Mouse (Mus musculus): ENCODE measurements around the gene Fbxw8. TPM values are rescaled to one million over a fixed set of nuclear protein-coding genes. Genes with fewer than 3 reads are reported as not detected.

The Fbxw8 gene
- polyA plus RNA-seq, 1 experiment from 2014 or later = 27.7 TPM

GRCm38 (mm10) chr5:118044907-118045306, 110.4 kb downstream of the Fbxw8 start:
- Histone ChIP-seq H3K4me2 (replicated peaks) (no peak overlapping the region), H3K9ac (no peak overlapping the region), H3K9me3 (replicated peaks) (no peaks in the 10 kb centered on the region), H3K4me1 (no peaks in the 10 kb centered on the region), H3K4me3 (replicated peaks) (no peak overlapping the region), H3K36me3 (no peaks in the 10 kb centered on the region), H3K27me3 (no peaks in the 10 kb centered on the region), H3K27ac (replicated peaks) (no peak overlapping the region)
- WGBS = 84% methylated on average over 6 of the region's 6 CpGs
- no peak for ATAC-seq (ENCODE audit: insufficient number of reproducible peaks, low FRiP score, low TSS enrichment, low read depth)

- Histone ChIP-seq H3K4me1 (no peaks in the 10 kb centered on the region), H3K4me2 (replicated peaks) (no peak overlapping the region), H3K9ac (no peak overlapping the region), H3K27ac (replicated peaks) (no peak overlapping the region), H3K9me3 (replicated peaks) (no peaks in the 10 kb centered on the region), H3K36me3 (no peaks in the 10 kb centered on the region), H3K27me3 (no peaks in the 10 kb centered on the region), H3K4me3 (replicated peaks) (no peak overlapping the region)
- ATAC-seq (ENCODE audit: insufficient number of reproducible peaks, low FRiP score, low TSS enrichment, low read depth) = no peak
- WGBS = 76% methylated on average over 4 of the region's 4 CpGs
These were observed 111.5 kb downstream of the Fbxw8 start for GRCm38 (mm10) chr5:118043761-118044160.

- Histone ChIP-seq H3K27ac (replicated peaks) (no peak overlapping the region), H3K27me3 (no peaks in the 10 kb centered on the region), H3K9ac (no peak overlapping the region), H3K36me3 (no peaks in the 10 kb centered on the region), H3K4me1 (peaks cover 3% of the 10 kb centered on the region), H3K4me2 (replicated peaks) (no peak overlapping the region), H3K9me3 (replicated peaks) (no peaks in the 10 kb centered on the region), H3K4me3 (replicated peaks) (no peak overlapping the region)
- 81% methylated on average over 6 of the region's 6 CpGs for WGBS
- ATAC-seq (ENCODE audit: insufficient number of reproducible peaks, low FRiP score, low TSS enrichment, low read depth) = no peak
These were observed 112.7 kb downstream of the Fbxw8 start for GRCm38 (mm10) chr5:118042599-118042998.

GRCm38 (mm10) chr5:118039241-118039668, 116.0 kb downstream of the Fbxw8 start:
- H3K4me2 ChIP-seq (replicated peaks) = no peak overlapping the region
- no peak overlapping the region for H3K9ac ChIP-seq
- WGBS = 37% methylated on average over 12 of the region's 12 CpGs
- no peaks in the 10 kb centered on the region for H3K27me3 ChIP-seq
- peaks cover 11% of the 10 kb centered on the region for H3K4me1 ChIP-seq
- no peak overlapping the region for H3K4me3 ChIP-seq (replicated peaks)
- no peak overlapping the region for H3K27ac ChIP-seq (replicated peaks)
- no peak for ATAC-seq (ENCODE audit: insufficient number of reproducible peaks, low FRiP score, low TSS enrichment, low read depth)
- no peaks in the 10 kb centered on the region for H3K9me3 ChIP-seq (replicated peaks)
- no peaks in the 10 kb centered on the region for H3K36me3 ChIP-seq

GRCm38 (mm10) chr5:118037798-118038484, 117.3 kb downstream of the Fbxw8 start:
- Histone ChIP-seq H3K36me3 (no peaks in the 10 kb centered on the region), H3K27me3 (no peaks in the 10 kb centered on the region), H3K4me1 (peaks cover 11% of the 10 kb centered on the region), H3K4me2 (replicated peaks) (peak overlapping the region; percentile 19; the same call in 1 of the 2 replicates), H3K27ac (replicated peaks) (no peak overlapping the region), H3K4me3 (replicated peaks) (no peak overlapping the region), H3K9me3 (replicated peaks) (no peaks in the 10 kb centered on the region), H3K9ac (no peak overlapping the region; the same call in 1 of the 2 replicates)
- WGBS = 8% methylated on average over 10 of the region's 10 CpGs
- ATAC-seq (ENCODE audit: insufficient number of reproducible peaks, low FRiP score, low TSS enrichment, low read depth) = peak; percentile 66

GRCm38 (mm10) chr5:118036888-118037797, 118.1 kb downstream of the Fbxw8 start:
- H3K9ac ChIP-seq = no peak overlapping the region
- H3K36me3 ChIP-seq = no peaks in the 10 kb centered on the region
- H3K9me3 ChIP-seq (replicated peaks) = no peaks in the 10 kb centered on the region
- H3K27ac ChIP-seq (replicated peaks) = peak overlapping the region; percentile 22; the same call in 1 of the 2 replicates
- ATAC-seq (ENCODE audit: insufficient number of reproducible peaks, low FRiP score, low TSS enrichment, low read depth) = no peak
- WGBS = 29% methylated on average over 25 of the region's 25 CpGs
- peak overlapping the region; percentile 19 for H3K4me2 ChIP-seq (replicated peaks)
- H3K4me3 ChIP-seq (replicated peaks) = no peak overlapping the region
- H3K4me1 ChIP-seq = peaks cover 11% of the 10 kb centered on the region
- H3K27me3 ChIP-seq = no peaks in the 10 kb centered on the region

GRCm38 (mm10) chr5:118035786-118036185, 119.5 kb downstream of the Fbxw8 start:
- 49% methylated on average over 3 of the region's 3 CpGs for WGBS
- no peak overlapping the region for H3K9ac ChIP-seq

GRCm38 (mm10) chr5:118034632-118035031, 120.6 kb downstream of the Fbxw8 start:
- no peaks in the 10 kb centered on the region for H3K36me3 ChIP-seq
- 91% methylated on average over 1 of the region's 1 CpGs for WGBS
- H3K4me2 ChIP-seq (replicated peaks) = no peak overlapping the region
- H3K27me3 ChIP-seq = peaks cover 13% of the 10 kb centered on the region
- no peak overlapping the region for H3K27ac ChIP-seq (replicated peaks)
- no peak for ATAC-seq (ENCODE audit: insufficient number of reproducible peaks, low FRiP score, low TSS enrichment, low read depth)
- no peak overlapping the region for H3K9ac ChIP-seq
- no peak overlapping the region for H3K4me3 ChIP-seq (replicated peaks)
- peaks cover 11% of the 10 kb centered on the region for H3K4me1 ChIP-seq
- H3K9me3 ChIP-seq (replicated peaks) = no peaks in the 10 kb centered on the region

More at GRCm38 (mm10) chr5:118035786-118036185, 119.5 kb downstream of the Fbxw8 start:
- peaks cover 3% of the 10 kb centered on the region; the same call in 1 of the 2 replicates for H3K27me3 ChIP-seq
- H3K9me3 ChIP-seq (replicated peaks) = no peaks in the 10 kb centered on the region
- H3K4me3 ChIP-seq (replicated peaks) = no peak overlapping the region
- no peaks in the 10 kb centered on the region for H3K36me3 ChIP-seq
- no peak for ATAC-seq (ENCODE audit: insufficient number of reproducible peaks, low FRiP score, low TSS enrichment, low read depth)
- peaks cover 11% of the 10 kb centered on the region for H3K4me1 ChIP-seq
- H3K27ac ChIP-seq (replicated peaks) = no peak overlapping the region
- H3K4me2 ChIP-seq (replicated peaks) = no peak overlapping the region

- H3K4me2 ChIP-seq (replicated peaks) = no peak overlapping the region
- no peak overlapping the region for H3K27ac ChIP-seq (replicated peaks)
- no peak overlapping the region for H3K4me3 ChIP-seq (replicated peaks)
- ATAC-seq (ENCODE audit: insufficient number of reproducible peaks, low FRiP score, low TSS enrichment, low read depth) = no peak
- H3K4me1 ChIP-seq = peaks cover 20% of the 10 kb centered on the region
- H3K9me3 ChIP-seq (replicated peaks) = no peaks in the 10 kb centered on the region
- H3K36me3 ChIP-seq = no peaks in the 10 kb centered on the region
- H3K9ac ChIP-seq = no peak overlapping the region
- WGBS = 57% methylated on average over 6 of the region's 6 CpGs
- peaks cover 22% of the 10 kb centered on the region for H3K27me3 ChIP-seq
These were observed 121.5 kb downstream of the Fbxw8 start for GRCm38 (mm10) chr5:118033740-118034139.

- Histone ChIP-seq H3K4me2 (replicated peaks) (no peak overlapping the region), H3K27me3 (peaks cover 26% of the 10 kb centered on the region), H3K4me1 (peaks cover 24% of the 10 kb centered on the region), H3K9ac (no peak overlapping the region), H3K36me3 (no peaks in the 10 kb centered on the region), H3K27ac (replicated peaks) (no peak overlapping the region), H3K9me3 (replicated peaks) (no peaks in the 10 kb centered on the region), H3K4me3 (replicated peaks) (no peak overlapping the region)
- 0 out of 2 replicates have a peak, but pooled peaks have one; percentile 3 for ATAC-seq (ENCODE audit: insufficient number of reproducible peaks, low FRiP score, low TSS enrichment, low read depth)
- 40% methylated on average over 4 of the region's 4 CpGs for WGBS
These were observed 121.9 kb downstream of the Fbxw8 start for GRCm38 (mm10) chr5:118033328-118033727.

- Histone ChIP-seq H3K4me2 (replicated peaks) (no peak overlapping the region), H3K27ac (replicated peaks) (no peak overlapping the region), H3K27me3 (peaks cover 44% of the 10 kb centered on the region), H3K4me3 (replicated peaks) (no peak overlapping the region), H3K4me1 (peaks cover 31% of the 10 kb centered on the region), H3K36me3 (no peaks in the 10 kb centered on the region), H3K9ac (no peak overlapping the region), H3K9me3 (replicated peaks) (no peaks in the 10 kb centered on the region)
- ATAC-seq (ENCODE audit: insufficient number of reproducible peaks, low FRiP score, low TSS enrichment, low read depth) = no peak
- 47% methylated on average over 4 of the region's 4 CpGs for WGBS
These were observed 123.8 kb downstream of the Fbxw8 start for GRCm38 (mm10) chr5:118031508-118031907.
